Mouse (Mus musculus): ENCODE measurements around the gene Nkiras1.

DNA sequence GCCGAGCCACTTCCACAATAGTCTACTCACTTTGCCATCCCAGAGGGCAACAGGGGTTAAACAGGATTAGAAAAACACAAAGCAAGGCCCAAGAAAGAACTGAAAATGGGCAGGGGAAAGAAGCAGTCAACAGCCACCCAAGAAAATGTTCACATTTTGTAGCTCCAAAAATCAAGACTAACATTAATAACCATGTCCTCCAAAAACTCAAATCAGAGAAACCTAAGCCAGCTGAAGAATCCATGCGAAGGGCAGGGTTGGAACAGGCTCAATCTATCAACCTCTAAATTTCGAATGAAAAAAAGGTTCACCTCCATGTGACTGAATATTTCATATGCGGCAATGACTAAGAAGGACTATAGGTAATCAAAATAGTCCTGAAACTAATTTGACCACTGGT lies 33.6 kb upstream of the Nkiras1 start:
- TF ChIP-seq CTCF (IDR thresholded peaks at IDR 0.05; ENCODE audit: borderline replicate concordance, extremely low read depth, insufficient read depth, insufficient read length) = no peak
- no peak for TF ChIP-seq POLR2A (IDR thresholded peaks at IDR 0.05; ENCODE audit: borderline replicate concordance, extremely low read depth, insufficient read depth, insufficient read length, poor library complexity, severe bottlenecking)

All from brain, embryonic 14.5 days (tissue).